Mouse (Mus musculus): ENCODE data around the gene Hadh.

Gene Hadh

GRCm38 (mm10) chr3:131292959-131293358 is 21.1 kb upstream of the Hadh start:
- Histone ChIP-seq H3K4me3 (replicated peaks; ENCODE audit: low read length) (no peak overlapping the region), H3K9me3 (ENCODE audit: low read length) (no peaks in the 10 kb centered on the region), H3K27me3 (ENCODE audit: insufficient read depth, low read length) (peaks cover 13% of the 10 kb centered on the region), H3K36me3 (ENCODE audit: insufficient read depth, low read length) (no peaks in the 10 kb centered on the region), H3K4me1 (replicated peaks; ENCODE audit: low read depth, low read length) (peaks cover 27% of the 10 kb centered on the region)
- TF ChIP-seq POU5F1 (IDR thresholded peaks at IDR 0.05; ENCODE audit: borderline replicate concordance, low read length) (no peak), NANOG (IDR thresholded peaks at IDR 0.05; ENCODE audit: borderline replicate concordance, low read length) (no peak), CTCF (conservative IDR thresholded peaks at IDR 0.05; ENCODE audit: low read length) (no peak)

DNA sequence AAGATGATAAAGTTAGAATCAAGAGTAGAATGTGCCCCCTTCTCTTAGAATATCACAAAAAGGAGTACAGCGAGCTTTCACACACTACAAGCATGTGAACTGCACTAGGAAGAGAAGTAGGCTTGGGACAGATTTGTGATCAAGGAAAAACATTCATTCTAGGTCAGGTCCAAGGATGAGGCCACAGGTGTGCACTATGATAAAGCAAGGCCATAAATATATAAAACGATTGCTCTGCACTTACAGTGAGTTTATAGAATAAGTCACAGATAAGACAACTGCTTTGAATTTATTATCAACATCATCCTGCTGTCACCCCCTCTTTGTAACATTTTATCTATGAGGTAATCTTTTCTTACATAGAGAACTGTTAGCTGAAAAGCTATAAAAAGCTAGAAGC is 20.4 kb upstream of the Hadh start:
- TF ChIP-seq NANOG (IDR thresholded peaks at IDR 0.05; ENCODE audit: borderline replicate concordance, low read length) (no peak), CTCF (conservative IDR thresholded peaks at IDR 0.05; ENCODE audit: low read length) (no peak), POU5F1 (IDR thresholded peaks at IDR 0.05; ENCODE audit: borderline replicate concordance, low read length) (no peak)
- Histone ChIP-seq H3K36me3 (ENCODE audit: insufficient read depth, low read length) (no peaks in the 10 kb centered on the region), H3K4me1 (replicated peaks; ENCODE audit: low read depth, low read length) (peaks cover 27% of the 10 kb centered on the region), H3K9me3 (ENCODE audit: low read length) (no peaks in the 10 kb centered on the region), H3K4me3 (replicated peaks; ENCODE audit: low read length) (no peak overlapping the region), H3K27me3 (ENCODE audit: insufficient read depth, low read length) (peaks cover 15% of the 10 kb centered on the region)

DNA sequence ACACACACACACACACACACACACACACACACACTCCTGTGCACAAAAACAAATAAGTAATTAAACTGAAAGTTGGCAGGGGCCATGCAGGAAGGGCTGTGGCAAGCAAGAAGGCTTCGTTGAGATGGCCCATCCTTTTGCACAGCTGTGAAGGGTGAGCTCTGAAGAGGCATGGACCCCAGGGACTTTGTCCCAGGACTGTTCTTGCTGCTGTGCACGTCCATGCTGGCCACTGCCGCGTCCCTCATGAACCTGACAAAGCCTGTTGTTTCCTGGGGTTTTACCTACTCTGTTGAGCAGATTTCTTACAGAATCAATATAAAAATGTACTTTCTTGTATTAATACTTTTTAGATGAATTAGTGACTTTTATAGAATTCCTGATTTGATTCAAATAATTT is 20.0 kb upstream of the Hadh start:
- Histone ChIP-seq H3K36me3 (ENCODE audit: insufficient read depth, low read length) (no peaks in the 10 kb centered on the region), H3K9me3 (ENCODE audit: low read length) (no peaks in the 10 kb centered on the region), H3K27me3 (ENCODE audit: insufficient read depth, low read length) (peaks cover 15% of the 10 kb centered on the region), H3K4me3 (replicated peaks; ENCODE audit: low read length) (no peak overlapping the region), H3K4me1 (replicated peaks; ENCODE audit: low read depth, low read length) (peaks cover 27% of the 10 kb centered on the region)
- TF ChIP-seq CTCF (conservative IDR thresholded peaks at IDR 0.05; ENCODE audit: low read length) (no peak), NANOG (IDR thresholded peaks at IDR 0.05; ENCODE audit: borderline replicate concordance, low read length) (no peak), POU5F1 (IDR thresholded peaks at IDR 0.05; ENCODE audit: borderline replicate concordance, low read length) (no peak)

DNA sequence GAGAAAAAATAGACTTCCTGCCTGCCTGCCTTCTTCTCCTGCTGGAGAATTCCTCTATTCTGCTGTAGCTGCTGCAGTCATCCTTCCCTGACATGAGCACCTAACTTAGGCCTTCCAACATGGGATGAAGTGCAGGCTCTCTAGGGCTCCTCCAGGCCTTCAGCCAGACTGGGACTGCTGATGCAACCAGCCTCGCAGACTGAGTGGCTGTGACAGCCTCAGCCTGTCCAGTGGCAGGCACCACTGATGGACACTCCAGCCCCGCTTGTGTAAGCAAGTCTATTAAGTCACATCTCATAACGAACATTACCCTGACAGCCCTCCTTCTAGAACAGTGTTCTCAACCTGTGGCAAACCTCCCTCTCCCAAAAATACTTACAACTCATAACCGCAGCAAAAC is 2.2 kb upstream of the Hadh start:
- H3K9me3 ChIP-seq (ENCODE audit: low read length), result peaks cover 26% of the 10 kb centered on the region
- peaks cover 28% of the 10 kb centered on the region for H3K4me1 ChIP-seq (replicated peaks; ENCODE audit: low read depth, low read length)
- no peak overlapping the region for H3K4me3 ChIP-seq (replicated peaks; ENCODE audit: low read length)
- no peaks in the 10 kb centered on the region for H3K27me3 ChIP-seq (ENCODE audit: insufficient read depth, low read length)
- TF ChIP-seq POU5F1 (IDR thresholded peaks at IDR 0.05; ENCODE audit: borderline replicate concordance, low read length) (no peak), NANOG (IDR thresholded peaks at IDR 0.05; ENCODE audit: borderline replicate concordance, low read length) (no peak), CTCF (conservative IDR thresholded peaks at IDR 0.05; ENCODE audit: low read length) (no peak)
- H3K36me3 ChIP-seq (ENCODE audit: insufficient read depth, low read length), result peaks cover 7% of the 10 kb centered on the region

GRCm38 (mm10) chr3:131272374-131273100 is 636 bp upstream of the Hadh start:
- Histone ChIP-seq H3K9me3 (ENCODE audit: low read length) (peaks cover 17% of the 10 kb centered on the region), H3K36me3 (ENCODE audit: insufficient read depth, low read length) (peaks cover 20% of the 10 kb centered on the region), H3K27me3 (ENCODE audit: insufficient read depth, low read length) (no peaks in the 10 kb centered on the region), H3K4me3 (replicated peaks; ENCODE audit: low read length) (no peak overlapping the region; the same call in none of the 2 replicates), H3K4me1 (replicated peaks; ENCODE audit: low read depth, low read length) (peaks cover 28% of the 10 kb centered on the region)
- TF ChIP-seq POU5F1 (IDR thresholded peaks at IDR 0.05; ENCODE audit: borderline replicate concordance, low read length) (no peak), NANOG (IDR thresholded peaks at IDR 0.05; ENCODE audit: borderline replicate concordance, low read length) (no peak), CTCF (conservative IDR thresholded peaks at IDR 0.05; ENCODE audit: low read length) (no peak)

- H3K27me3 ChIP-seq (ENCODE audit: insufficient read depth, low read length), result no peaks in the 10 kb centered on the region
- peaks cover 28% of the 10 kb centered on the region for H3K4me1 ChIP-seq (replicated peaks; ENCODE audit: low read depth, low read length)
- peaks cover 7% of the 10 kb centered on the region for H3K9me3 ChIP-seq (ENCODE audit: low read length)
- peak overlapping the region; percentile 91 for H3K4me3 ChIP-seq (replicated peaks; ENCODE audit: low read length)
- TF ChIP-seq NANOG (IDR thresholded peaks at IDR 0.05; ENCODE audit: borderline replicate concordance, low read length) (no peak), POU5F1 (IDR thresholded peaks at IDR 0.05; ENCODE audit: borderline replicate concordance, low read length) (no peak), CTCF (conservative IDR thresholded peaks at IDR 0.05; ENCODE audit: low read length) (peak; percentile 38)
- H3K36me3 ChIP-seq (ENCODE audit: insufficient read depth, low read length), result peaks cover 31% of the 10 kb centered on the region
Observed at GRCm38 (mm10) chr3:131271157-131271556, 744 bp downstream of the Hadh start.

DNA sequence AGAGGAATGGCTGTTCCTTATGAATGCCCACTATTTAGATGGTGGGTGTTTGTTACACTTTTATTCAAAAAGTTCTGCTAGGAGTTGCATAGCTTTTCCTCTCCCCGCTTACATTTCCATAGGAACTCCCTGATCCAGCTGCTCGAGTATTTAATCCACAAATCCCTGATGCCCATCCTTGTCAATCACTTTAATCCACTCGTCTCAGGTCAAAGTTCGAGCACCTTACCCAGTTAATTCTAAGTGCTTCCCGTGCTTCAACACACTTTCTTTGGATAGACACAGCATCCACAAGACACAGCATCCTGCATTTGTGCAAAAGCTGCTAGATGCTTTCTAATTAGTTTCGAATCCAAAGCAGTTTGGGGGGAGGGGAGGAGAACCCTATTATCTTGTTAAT is 1.5 kb downstream of the Hadh start:
- TF ChIP-seq POU5F1 (IDR thresholded peaks at IDR 0.05; ENCODE audit: borderline replicate concordance, low read length) (no peak), NANOG (IDR thresholded peaks at IDR 0.05; ENCODE audit: borderline replicate concordance, low read length) (no peak), CTCF (conservative IDR thresholded peaks at IDR 0.05; ENCODE audit: low read length) (no peak)
- H3K27me3 ChIP-seq (ENCODE audit: insufficient read depth, low read length), result no peaks in the 10 kb centered on the region
- H3K4me1 ChIP-seq (replicated peaks; ENCODE audit: low read depth, low read length), result peaks cover 30% of the 10 kb centered on the region
- peaks cover 36% of the 10 kb centered on the region for H3K36me3 ChIP-seq (ENCODE audit: insufficient read depth, low read length)
- peaks cover under 1% of the 10 kb centered on the region; the same call in 1 of the 2 replicates for H3K9me3 ChIP-seq (ENCODE audit: low read length)
- peak overlapping the region; percentile 91 for H3K4me3 ChIP-seq (replicated peaks; ENCODE audit: low read length)

DNA sequence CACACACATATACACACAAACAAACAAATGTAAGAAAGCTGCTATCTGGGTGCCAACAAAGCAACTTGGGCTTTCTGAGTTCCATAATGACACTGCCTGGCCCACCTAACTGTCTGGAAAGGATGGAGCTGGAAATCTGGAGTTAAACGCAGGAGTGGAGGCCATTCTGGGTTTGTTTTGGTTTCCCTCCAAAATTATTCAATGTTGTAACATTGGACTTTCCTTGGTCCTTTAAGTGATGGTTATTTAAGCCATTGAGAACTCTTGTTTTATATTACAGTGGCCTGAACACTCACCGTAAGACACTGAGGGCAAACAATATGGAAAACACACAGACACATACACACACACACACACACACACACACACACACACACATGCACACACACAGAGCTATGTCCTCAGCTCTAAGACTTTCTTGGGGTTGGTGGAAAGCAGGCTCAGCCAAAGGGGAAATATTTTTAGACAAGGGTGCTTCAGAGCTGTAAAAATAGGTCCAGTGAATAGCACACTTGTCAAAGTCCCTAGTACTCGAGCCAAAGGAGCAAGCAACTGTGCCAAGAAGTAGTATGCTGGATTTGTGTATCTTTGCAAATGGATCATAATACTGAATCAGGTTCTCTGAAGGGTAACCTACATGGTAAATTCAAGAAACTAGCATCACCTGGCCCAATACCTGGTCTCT is 5.4 kb downstream of the Hadh start:
- TF ChIP-seq POU5F1 (IDR thresholded peaks at IDR 0.05; ENCODE audit: borderline replicate concordance, low read length) (no peak), NANOG (IDR thresholded peaks at IDR 0.05; ENCODE audit: borderline replicate concordance, low read length) (no peak), CTCF (conservative IDR thresholded peaks at IDR 0.05; ENCODE audit: low read length) (no peak)
- peaks cover 28% of the 10 kb centered on the region for H3K4me1 ChIP-seq (replicated peaks; ENCODE audit: low read depth, low read length)
- H3K9me3 ChIP-seq (ENCODE audit: low read length), result peaks cover 4% of the 10 kb centered on the region
- H3K27me3 ChIP-seq (ENCODE audit: insufficient read depth, low read length), result no peaks in the 10 kb centered on the region
- H3K4me3 ChIP-seq (replicated peaks; ENCODE audit: low read length), result no peak overlapping the region
- H3K36me3 ChIP-seq (ENCODE audit: insufficient read depth, low read length), result peaks cover 70% of the 10 kb centered on the region

All from E14TG2a.4 (cell line).